Mouse (Mus musculus) heart, postnatal 0 days (tissue): ENCODE results near the gene Zbtb32.

ENCODE experiments used
- CTCF ChIP-seq: IDR thresholded peaks from 2 replicates; pipeline ENCODE4 v1.5.1; 2016; ENCODE audit warnings: antibody characterized with exemption, control low read depth, low read depth
- EP300 ChIP-seq: IDR thresholded peaks from 2 replicates; pipeline ENCODE4 v1.6.1; 2016; ENCODE audit warnings: antibody characterized with exemption, low read depth

GRCm38 (mm10) chr7:30581547-30581946 is 17.2 kb downstream of the Zbtb32 start:
- TF ChIP-seq CTCF (no peak), EP300 (no peak)
